Mouse (Mus musculus): ENCODE measurements around the gene Tardbp.
A peak's percentile ranks its signal among the peaks of the same experiment; 100 is the strongest.

Gene Tardbp

DNA sequence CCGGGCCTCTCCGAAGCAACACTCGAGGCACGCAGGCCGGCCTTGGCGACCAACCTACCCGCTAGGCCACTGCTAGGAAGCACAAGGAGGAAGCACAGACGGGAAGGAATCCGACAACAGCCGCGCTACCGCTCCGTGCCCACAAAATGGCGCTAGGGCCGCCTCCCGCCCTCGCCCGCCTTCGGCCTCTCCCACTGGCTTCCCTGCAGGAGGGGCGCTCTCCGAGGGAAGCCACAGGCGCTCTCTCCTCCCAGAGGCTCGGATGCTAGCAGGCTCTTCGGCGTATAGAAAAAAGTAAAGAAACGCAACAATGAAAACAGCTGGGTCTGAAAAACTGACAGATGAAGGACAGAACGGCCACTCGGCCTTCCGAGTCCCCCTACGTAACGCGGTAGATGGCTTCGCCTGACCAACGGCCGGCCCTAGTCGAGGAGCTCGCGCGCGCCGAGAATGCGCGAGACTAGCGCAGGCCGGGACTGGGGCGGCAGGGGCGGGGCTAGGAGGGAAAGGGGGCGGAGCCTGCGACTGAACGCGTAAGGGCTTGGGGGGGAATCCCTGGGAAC is at the start of gene Tardbp:
Tardbp (minus strand) TSS at position 397 of the 563 bp plus-strand sequence.
- peak; percentile 98 to 99 for DNase-seq (ENCODE audit: low spot score in 2 of 2)

DNA sequence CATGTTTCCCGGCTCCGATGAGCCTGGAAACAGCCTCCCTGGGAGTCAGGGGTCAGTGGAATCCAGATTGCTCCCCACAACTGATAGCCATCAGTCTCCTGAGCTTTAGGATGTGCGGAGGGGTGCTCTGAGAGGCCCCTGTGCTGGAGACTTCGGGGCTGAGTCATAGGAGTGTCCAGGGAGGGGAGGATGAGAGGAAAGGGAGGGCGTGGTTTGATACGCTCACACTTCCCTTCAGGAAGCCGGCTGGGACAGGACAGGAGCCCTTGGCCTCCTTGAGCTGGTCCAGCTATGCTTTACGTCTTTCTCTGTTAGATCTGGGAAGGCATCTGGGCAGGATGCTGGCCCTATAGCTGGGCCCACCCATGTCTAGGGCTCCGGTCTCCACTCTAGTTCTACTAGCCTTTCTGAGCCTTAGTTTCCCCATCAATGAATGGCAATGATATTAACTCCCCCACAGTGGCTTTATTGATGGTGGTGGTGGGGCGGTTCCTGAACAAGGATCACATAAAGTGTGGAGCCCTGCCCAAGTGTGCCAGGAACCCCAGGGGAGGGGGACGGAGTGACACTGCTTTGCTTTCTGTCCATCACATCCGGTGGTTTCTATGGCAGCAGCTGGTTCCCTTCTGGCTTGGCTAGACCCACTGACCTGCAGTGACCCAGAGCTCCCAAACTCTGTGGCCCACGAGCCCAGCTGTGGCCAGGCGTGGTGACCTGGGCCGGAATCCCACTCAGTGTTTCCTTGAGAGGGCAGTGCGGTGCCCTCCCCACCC is 49.6 kb upstream of the Tardbp start:
- DNase-seq (ENCODE audit: low spot score in 2 of 2): no peak

DNA sequence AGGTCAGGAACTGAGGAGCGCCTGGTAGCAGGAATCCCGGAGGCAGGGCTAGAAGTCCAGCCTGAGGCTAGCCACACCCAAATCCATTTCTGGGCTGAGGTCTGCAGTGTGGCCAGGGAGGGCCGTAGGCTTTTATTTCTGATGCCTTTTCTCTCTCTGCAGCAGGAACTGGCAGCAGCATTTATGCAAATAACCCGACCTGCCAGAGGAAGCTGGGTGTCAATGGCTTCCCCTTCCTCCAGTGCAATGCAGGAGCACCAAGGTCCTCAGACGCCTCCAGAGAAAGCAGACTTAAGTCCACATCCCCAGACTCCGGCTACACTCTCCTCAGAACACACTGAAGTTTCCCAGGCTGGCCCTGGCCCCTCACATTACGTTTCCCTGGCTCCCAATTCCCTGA is 48.2 kb upstream of the Tardbp start:
- peak in 1 of 2 experiments; percentile 25 for DNase-seq (ENCODE audit: low spot score in 2 of 2)

- no peak for DNase-seq (ENCODE audit: low spot score in 2 of 2)
Observed at GRCm38 (mm10) chr4:148671230-148671947, 44.6 kb upstream of the Tardbp start.

DNA sequence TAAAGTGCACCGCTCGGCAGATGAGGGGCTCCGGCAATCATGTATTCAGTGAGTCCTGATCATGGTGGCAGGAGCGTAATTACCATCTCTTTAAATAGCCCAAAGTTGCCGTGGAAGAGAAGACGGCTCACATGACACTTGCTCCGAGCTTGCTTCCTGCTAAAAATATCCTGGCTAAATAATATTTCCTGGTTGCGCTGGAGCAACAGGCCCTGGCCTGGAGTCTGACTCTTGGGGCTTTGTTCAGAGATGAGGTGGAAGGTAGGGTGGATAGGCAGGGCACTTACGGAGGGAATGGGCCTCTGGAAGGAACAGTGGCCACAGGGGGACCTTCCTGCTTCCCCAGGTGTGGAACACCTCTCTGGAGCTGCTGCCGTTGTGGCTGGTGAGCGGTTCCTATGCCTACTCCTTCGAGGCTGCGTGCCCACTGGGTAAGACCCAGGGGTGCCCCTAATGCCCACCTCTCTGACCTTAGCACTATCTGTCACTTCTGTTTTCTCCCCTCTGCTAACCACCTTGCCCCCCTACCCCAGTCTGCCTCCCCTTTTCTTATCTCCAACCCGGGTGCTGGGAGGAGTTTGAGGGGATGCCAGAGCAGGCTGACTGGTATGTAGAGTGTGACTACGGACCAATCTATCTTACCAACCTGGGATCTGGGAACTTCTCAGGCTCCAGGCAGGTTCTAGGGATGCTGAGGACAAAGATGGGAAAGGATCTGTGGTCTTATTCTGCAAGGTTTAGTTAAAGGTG is 40.4 kb upstream of the Tardbp start:
- no peak for DNase-seq (ENCODE audit: low spot score in 2 of 2)

- no peak for DNase-seq (ENCODE audit: low spot score in 2 of 2)
Observed at GRCm38 (mm10) chr4:148664021-148664420, 37.2 kb upstream of the Tardbp start.

GRCm38 (mm10) chr4:148663326-148663725 is 36.5 kb upstream of the Tardbp start:
- no peak for DNase-seq (ENCODE audit: low spot score in 2 of 2)

DNA sequence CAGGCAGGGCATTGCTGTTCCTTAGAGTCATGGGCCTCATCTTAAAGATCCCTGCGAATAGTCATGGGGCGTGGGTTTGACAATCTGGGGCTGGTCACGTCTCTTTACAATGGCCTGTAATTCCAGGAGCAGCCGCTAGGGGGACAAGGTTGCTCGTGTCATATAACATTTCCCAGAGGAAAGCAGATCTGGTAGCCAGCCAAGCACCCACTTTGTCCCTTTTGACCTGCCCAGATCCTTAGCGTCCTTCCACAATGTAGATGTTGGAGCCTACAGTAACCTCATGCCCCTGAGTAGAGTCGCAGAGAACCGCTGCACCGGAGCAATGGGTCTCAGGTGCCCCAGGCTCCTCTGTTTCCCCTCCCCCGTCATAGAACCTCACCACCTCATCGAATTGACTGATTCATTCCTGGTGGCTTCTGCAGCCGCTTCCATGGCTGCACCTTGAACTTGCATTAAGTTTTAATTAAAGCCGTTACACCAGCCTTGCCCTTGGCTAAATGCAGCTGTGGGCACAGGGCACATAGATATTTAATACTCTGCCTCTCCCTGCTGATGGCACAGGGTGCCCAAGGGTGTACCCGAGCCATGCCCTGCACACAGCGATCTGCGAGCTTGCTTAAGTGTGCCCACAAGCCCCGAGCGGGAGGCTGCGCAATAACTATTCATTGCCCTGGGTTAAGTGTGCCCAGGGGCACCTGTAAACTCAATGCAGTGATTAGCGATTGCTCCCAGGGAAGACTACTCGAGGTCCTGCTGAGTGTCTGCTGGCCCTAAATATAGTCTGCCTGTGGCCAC is 35.5 kb upstream of the Tardbp start:
- DNase-seq (ENCODE audit: low spot score in 2 of 2): peak; percentile 65 to 89

DNA sequence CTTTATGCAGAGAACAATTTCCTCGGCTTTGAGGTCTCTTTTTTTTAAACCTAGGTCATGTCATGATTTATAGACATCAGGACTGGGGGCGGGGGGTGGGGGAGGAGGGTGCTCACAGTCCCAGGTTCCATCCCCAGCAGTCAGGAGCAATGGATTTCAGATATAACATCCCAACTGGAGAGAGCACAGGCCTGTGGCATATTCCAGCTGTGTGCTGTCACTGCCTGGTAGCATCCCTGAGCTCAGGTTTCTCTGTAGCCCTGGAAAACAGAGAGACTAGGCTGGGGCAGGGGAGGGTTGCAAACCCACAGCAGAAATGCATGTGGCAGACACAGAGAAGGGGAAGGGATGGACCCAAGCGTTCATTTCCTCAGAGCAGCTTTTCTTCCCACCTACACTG is 33.4 kb upstream of the Tardbp start:
- no peak for DNase-seq (ENCODE audit: low spot score in 2 of 2)

- DNase-seq (ENCODE audit: low spot score in 2 of 2): no peak
Observed at GRCm38 (mm10) chr4:148657776-148658175, 31.0 kb upstream of the Tardbp start.

DNA sequence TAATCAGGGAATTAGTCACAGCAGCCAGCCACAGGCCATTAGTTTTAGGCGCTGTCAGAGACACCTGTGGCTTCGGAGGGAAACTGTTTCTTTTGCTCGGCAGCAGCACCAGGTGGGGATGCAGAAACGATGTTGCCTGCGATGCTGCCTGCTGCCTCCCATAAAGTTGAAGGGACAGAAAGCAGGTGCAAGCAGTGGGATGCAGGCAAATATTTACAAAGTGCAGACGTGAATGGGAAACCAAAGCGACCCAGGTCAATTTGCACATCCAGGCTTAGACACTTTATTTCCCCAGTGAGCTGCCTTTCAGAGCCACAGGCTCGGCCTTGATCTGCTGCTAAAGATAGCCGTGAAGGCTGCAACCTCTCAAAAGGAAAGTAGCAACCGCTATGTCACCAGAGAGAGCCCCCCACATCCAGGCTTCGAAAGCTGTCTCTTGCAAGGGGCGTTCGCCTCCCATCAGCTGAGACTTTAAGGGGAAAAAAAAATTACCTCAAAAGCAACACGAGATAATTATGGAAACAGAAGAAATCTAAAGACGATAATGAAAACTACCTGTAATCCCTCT is 30.0 kb upstream of the Tardbp start:
- DNase-seq (ENCODE audit: low spot score in 2 of 2): no peak

GRCm38 (mm10) chr4:148654701-148655398 is 28.0 kb upstream of the Tardbp start:
- peak; percentile 32 to 75 for DNase-seq (ENCODE audit: low spot score in 2 of 2)

- DNase-seq (ENCODE audit: low spot score in 2 of 2): no peak
Observed at GRCm38 (mm10) chr4:148651045-148651444, 24.2 kb upstream of the Tardbp start.

DNA sequence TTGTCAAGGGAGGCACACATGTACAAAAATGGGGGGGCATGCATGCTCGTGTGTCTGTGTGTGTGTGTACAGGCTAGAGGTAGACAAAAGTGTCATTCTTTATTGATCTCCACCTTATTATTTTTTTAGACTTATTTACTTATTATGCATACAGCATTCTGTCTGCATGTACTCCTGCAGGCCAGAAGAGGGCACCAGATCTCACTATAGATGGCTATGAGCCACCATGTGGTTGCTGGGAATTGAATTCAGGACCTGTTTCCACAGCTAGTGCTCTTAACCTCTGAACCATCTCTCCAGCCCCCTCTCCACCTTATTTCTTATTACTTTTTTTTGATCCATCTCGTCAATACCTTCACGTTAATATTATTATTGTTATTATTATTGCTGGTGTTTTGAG is 22.5 kb upstream of the Tardbp start:
- no peak for DNase-seq (ENCODE audit: low spot score in 2 of 2)

DNA sequence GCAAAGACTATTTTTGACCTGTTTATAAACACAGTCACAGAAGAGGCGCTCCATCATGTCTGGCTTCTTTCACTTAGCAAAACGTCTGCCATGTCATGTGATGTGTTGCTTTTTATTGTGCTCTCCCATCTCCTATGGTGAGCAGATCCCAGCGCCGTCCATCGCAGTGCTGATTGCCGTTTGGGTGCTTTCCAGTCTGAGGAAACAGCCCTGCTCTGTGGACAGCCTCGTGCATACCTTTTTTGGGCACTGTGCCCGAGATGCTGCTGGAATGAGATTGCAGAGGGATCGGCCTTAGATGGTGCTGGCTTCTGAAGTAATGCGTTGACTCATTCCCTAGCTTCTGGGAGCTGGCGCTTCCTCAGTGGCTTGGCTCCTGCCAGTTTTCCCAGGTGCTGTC is 19.8 kb upstream of the Tardbp start:
- no peak for DNase-seq (ENCODE audit: low spot score in 2 of 2)

GRCm38 (mm10) chr4:148644926-148645325 is 18.1 kb upstream of the Tardbp start:
- DNase-seq (ENCODE audit: low spot score in 2 of 2): no peak

DNA sequence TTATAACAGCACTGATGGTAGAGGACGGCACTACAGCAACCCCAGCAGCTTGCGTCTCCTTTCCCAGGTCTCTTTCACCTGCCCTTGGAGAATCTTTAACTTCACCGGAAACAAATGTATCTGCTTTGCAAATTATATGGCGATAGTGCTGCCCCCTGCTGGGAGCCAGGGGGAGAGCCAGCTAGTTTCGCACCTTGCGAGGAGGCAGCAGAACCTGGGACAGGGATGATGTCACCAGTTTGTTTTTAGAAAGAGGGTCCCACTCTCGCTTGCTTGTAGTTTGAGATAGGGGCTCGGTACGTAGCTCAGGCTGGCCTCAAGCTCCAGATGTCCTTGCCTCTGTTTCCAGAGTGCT is 17.3 kb upstream of the Tardbp start:
- DNase-seq (ENCODE audit: low spot score in 2 of 2): peak; percentile 63 to 87

- DNase-seq (ENCODE audit: low spot score in 2 of 2): no peak
Observed at GRCm38 (mm10) chr4:148643291-148644156, 16.7 kb upstream of the Tardbp start, which contains the start of gene Gm572. TSS of gene Gm572 (plus strand) at chr4:148643317.

- DNase-seq (ENCODE audit: low spot score in 2 of 2): no peak
Observed at GRCm38 (mm10) chr4:148641121-148641520, 14.3 kb upstream of the Tardbp start.

Measured in spleen, postnatal 4 days (tissue).